Mouse (Mus musculus) C2C12 (cell line): ENCODE measurements around the gene Sgca.

ENCODE experiments used
- CEBPB ChIP-seq: IDR thresholded peaks from one replicate; pipeline ENCODE4 v1.6.1; 2011; ENCODE audit warnings: low read depth, mild to moderate bottlenecking, control low read depth, moderate library complexity
- CTCF ChIP-seq: IDR thresholded peaks from one replicate; pipeline ENCODE4 v1.5.1; 2011; ENCODE audit not compliant: control insufficient read depth, insufficient read depth, insufficient read length
- MAX ChIP-seq: IDR thresholded peaks from one replicate; pipeline ENCODE4 v1.6.1; 2011; ENCODE audit warnings: mild to moderate bottlenecking, control low read depth
- MYOD1 ChIP-seq: IDR thresholded peaks from one replicate; pipeline ENCODE4 v1.6.1; 2011; ENCODE audit warnings: low read depth; ENCODE audit not compliant: control insufficient read depth, insufficient read length
- MYOG ChIP-seq: IDR thresholded peaks from one replicate; pipeline ENCODE4 v1.6.1; 2011; ENCODE audit not compliant: control insufficient read depth, insufficient read length; ENCODE audit errors: extremely low read depth
- USF1 ChIP-seq: IDR thresholded peaks from one replicate; pipeline ENCODE4 v1.6.1; 2011; ENCODE audit warnings: low read depth, mild to moderate bottlenecking, control low read depth, moderate library complexity

GRCm38 (mm10) chr11:94990102-94990748 lies 14.1 kb upstream of the Sgca start:
- TF ChIP-seq CTCF (no peak), MAX (no peak), USF1 (no peak), CEBPB (no peak), MYOD1 (no peak), MYOG (no peak)
